Mouse (Mus musculus): Measurements from ENCODE around the gene Cog4. TPM values are rescaled to one million over a fixed set of nuclear protein-coding genes. Genes with fewer than 3 reads are reported as not detected.

Cog4 gene
- total and polyA plus RNA-seq, 2 experiments: 27.8 to 73.9 TPM

GRCm38 (mm10) chr8:110811116-110811515 is 35.3 kb upstream of the Cog4 start:
- WGBS: 93% methylated on average over 3 of the region's 3 CpGs
- TF ChIP-seq CTCF (IDR thresholded peaks at IDR 0.05; ENCODE audit: low read depth, low read length) (no peak), POLR2A (IDR thresholded peaks at IDR 0.05; ENCODE audit: extremely low read depth, insufficient read depth, low read length) (no peak)
- Histone ChIP-seq H3K27ac (replicated peaks; ENCODE audit: insufficient read depth, low read depth, low read length) (no peak overlapping the region), H3K4me1 (ENCODE audit: control insufficient read depth, insufficient read depth, low read length) (no peaks in the 10 kb centered on the region), H3K27me3 (ENCODE audit: control insufficient read depth, insufficient read depth, low read length) (no peaks in the 10 kb centered on the region), H3K4me3 (ENCODE audit: insufficient read depth, low read depth, low read length) (no peak overlapping the region), H3K36me3 (ENCODE audit: control insufficient read depth, insufficient read depth, low read length) (peaks cover 68% of the 10 kb centered on the region), H3K79me2 (ENCODE audit: control insufficient read depth, insufficient read depth, low read length) (no peaks in the 10 kb centered on the region), H3K9ac (ENCODE audit: low read depth, low read length) (no peak overlapping the region)
- DNase-seq (ENCODE audit: extremely low read depth, low read depth, low spot score): no peak

- WGBS: 87% methylated on average over 7 of the region's 7 CpGs
- Histone ChIP-seq H3K27ac (replicated peaks; ENCODE audit: insufficient read depth, low read depth, low read length) (no peak overlapping the region), H3K9ac (ENCODE audit: low read depth, low read length) (no peak overlapping the region), H3K27me3 (ENCODE audit: control insufficient read depth, insufficient read depth, low read length) (no peaks in the 10 kb centered on the region), H3K79me2 (ENCODE audit: control insufficient read depth, insufficient read depth, low read length) (no peaks in the 10 kb centered on the region), H3K4me1 (ENCODE audit: control insufficient read depth, insufficient read depth, low read length) (no peaks in the 10 kb centered on the region), H3K36me3 (ENCODE audit: control insufficient read depth, insufficient read depth, low read length) (peaks cover 74% of the 10 kb centered on the region), H3K4me3 (ENCODE audit: insufficient read depth, low read depth, low read length) (no peak overlapping the region)
- TF ChIP-seq POLR2A (IDR thresholded peaks at IDR 0.05; ENCODE audit: extremely low read depth, insufficient read depth, low read length): no peak
- no peak for TF ChIP-seq CTCF (IDR thresholded peaks at IDR 0.05; ENCODE audit: low read depth, low read length)
- no peak for DNase-seq (ENCODE audit: extremely low read depth, low read depth, low spot score)
These were observed 34.6 kb upstream of the Cog4 start for GRCm38 (mm10) chr8:110811793-110812192.

GRCm38 (mm10) chr8:110812349-110813080 is 33.9 kb upstream of the Cog4 start:
- H3K27ac ChIP-seq (replicated peaks; ENCODE audit: insufficient read depth, low read depth, low read length): no peak overlapping the region
- no peaks in the 10 kb centered on the region for H3K79me2 ChIP-seq (ENCODE audit: control insufficient read depth, insufficient read depth, low read length)
- no peak for TF ChIP-seq CTCF (IDR thresholded peaks at IDR 0.05; ENCODE audit: low read depth, low read length)
- no peak for TF ChIP-seq POLR2A (IDR thresholded peaks at IDR 0.05; ENCODE audit: extremely low read depth, insufficient read depth, low read length)
- no peaks in the 10 kb centered on the region for H3K27me3 ChIP-seq (ENCODE audit: control insufficient read depth, insufficient read depth, low read length)
- WGBS: 94% methylated on average over 7 of the region's 7 CpGs
- H3K4me1 ChIP-seq (ENCODE audit: control insufficient read depth, insufficient read depth, low read length): no peaks in the 10 kb centered on the region
- no peak overlapping the region for H3K4me3 ChIP-seq (ENCODE audit: insufficient read depth, low read depth, low read length)
- no peak for DNase-seq (ENCODE audit: extremely low read depth, low read depth, low spot score)
- H3K36me3 ChIP-seq (ENCODE audit: control insufficient read depth, insufficient read depth, low read length): peaks cover 81% of the 10 kb centered on the region
- H3K9ac ChIP-seq (ENCODE audit: low read depth, low read length): no peak overlapping the region

GRCm38 (mm10) chr8:110813081-110813812 is 33.2 kb upstream of the Cog4 start:
- TF ChIP-seq CTCF (IDR thresholded peaks at IDR 0.05; ENCODE audit: low read depth, low read length) (no peak), POLR2A (IDR thresholded peaks at IDR 0.05; ENCODE audit: extremely low read depth, insufficient read depth, low read length) (no peak)
- H3K9ac ChIP-seq (ENCODE audit: low read depth, low read length): no peak overlapping the region
- H3K27ac ChIP-seq (replicated peaks; ENCODE audit: insufficient read depth, low read depth, low read length): no peak overlapping the region
- no peaks in the 10 kb centered on the region for H3K27me3 ChIP-seq (ENCODE audit: control insufficient read depth, insufficient read depth, low read length)
- peaks cover 88% of the 10 kb centered on the region for H3K36me3 ChIP-seq (ENCODE audit: control insufficient read depth, insufficient read depth, low read length)
- H3K4me3 ChIP-seq (ENCODE audit: insufficient read depth, low read depth, low read length): no peak overlapping the region
- WGBS: 83% methylated on average over 7 of the region's 7 CpGs
- DNase-seq (ENCODE audit: extremely low read depth, low read depth, low spot score): no peak
- H3K4me1 ChIP-seq (ENCODE audit: control insufficient read depth, insufficient read depth, low read length): no peaks in the 10 kb centered on the region
- no peaks in the 10 kb centered on the region for H3K79me2 ChIP-seq (ENCODE audit: control insufficient read depth, insufficient read depth, low read length)

- no peak overlapping the region for H3K4me3 ChIP-seq (ENCODE audit: insufficient read depth, low read depth, low read length)
- no peak overlapping the region for H3K27ac ChIP-seq (replicated peaks; ENCODE audit: insufficient read depth, low read depth, low read length)
- TF ChIP-seq POLR2A (IDR thresholded peaks at IDR 0.05; ENCODE audit: extremely low read depth, insufficient read depth, low read length): no peak
- no peak for TF ChIP-seq CTCF (IDR thresholded peaks at IDR 0.05; ENCODE audit: low read depth, low read length)
- no peaks in the 10 kb centered on the region for H3K27me3 ChIP-seq (ENCODE audit: control insufficient read depth, insufficient read depth, low read length)
- H3K4me1 ChIP-seq (ENCODE audit: control insufficient read depth, insufficient read depth, low read length): no peaks in the 10 kb centered on the region
- WGBS: 75% methylated on average over 3 of the region's 3 CpGs
- peaks cover 97% of the 10 kb centered on the region for H3K36me3 ChIP-seq (ENCODE audit: control insufficient read depth, insufficient read depth, low read length)
- H3K9ac ChIP-seq (ENCODE audit: low read depth, low read length): no peak overlapping the region
- H3K79me2 ChIP-seq (ENCODE audit: control insufficient read depth, insufficient read depth, low read length): no peaks in the 10 kb centered on the region
- DNase-seq (ENCODE audit: extremely low read depth, low read depth, low spot score): no peak
These were observed 31.1 kb upstream of the Cog4 start for GRCm38 (mm10) chr8:110815308-110815707.

GRCm38 (mm10) chr8:110816990-110817389 is 29.4 kb upstream of the Cog4 start:
- Histone ChIP-seq H3K27me3 (ENCODE audit: control insufficient read depth, insufficient read depth, low read length) (no peaks in the 10 kb centered on the region), H3K9ac (ENCODE audit: low read depth, low read length) (no peak overlapping the region), H3K79me2 (ENCODE audit: control insufficient read depth, insufficient read depth, low read length) (no peaks in the 10 kb centered on the region), H3K27ac (replicated peaks; ENCODE audit: insufficient read depth, low read depth, low read length) (no peak overlapping the region), H3K36me3 (ENCODE audit: control insufficient read depth, insufficient read depth, low read length) (peaks cover 95% of the 10 kb centered on the region), H3K4me3 (ENCODE audit: insufficient read depth, low read depth, low read length) (no peak overlapping the region), H3K4me1 (ENCODE audit: control insufficient read depth, insufficient read depth, low read length) (no peaks in the 10 kb centered on the region; the same call in 1 of the 2 replicates)
- 96% methylated on average over 1 of the region's 1 CpGs for WGBS
- no peak for DNase-seq (ENCODE audit: extremely low read depth, low read depth, low spot score)
- no peak for TF ChIP-seq POLR2A (IDR thresholded peaks at IDR 0.05; ENCODE audit: extremely low read depth, insufficient read depth, low read length)
- no peak for TF ChIP-seq CTCF (IDR thresholded peaks at IDR 0.05; ENCODE audit: low read depth, low read length)

All from liver, adult 2 months (tissue).